ENCODE assay signal across 9 mouse cellular contexts in the genomic region with DNA sequence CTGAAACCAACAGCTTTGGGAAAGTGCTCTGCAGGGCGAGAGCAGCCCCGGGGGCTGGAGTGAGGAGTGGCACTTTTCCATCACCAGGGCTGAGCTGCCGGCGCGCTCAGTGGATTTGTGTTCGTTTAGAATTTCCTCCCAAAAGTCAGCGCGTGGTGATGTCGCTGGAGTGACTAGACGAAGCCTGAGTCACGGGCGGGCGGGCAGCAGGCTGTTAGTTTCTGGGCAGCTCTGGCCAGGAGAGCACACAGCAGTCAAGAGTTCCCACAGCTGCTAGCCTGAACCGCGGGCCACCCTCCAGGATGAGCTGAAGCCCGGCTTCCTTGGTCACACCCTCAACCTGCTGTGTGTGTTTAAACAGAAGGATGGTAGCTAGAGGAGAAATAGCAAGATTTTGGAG. TPM values are rescaled to one million over a fixed set of nuclear protein-coding genes. Genes with fewer than 3 reads are reported as not detected.
DNase-seq lines count a peak whose midpoint lies in the region; ATAC-seq and TF ChIP-seq lines count a peak whose summit lies in the region.
"Had no signal": no experiment of that assay in that cellular context is flagged by ENCODE, and none has a peak within 500 bp of the region (broad histone marks: within the 10 kb centered on the region; RNA-seq: fewer than 3 reads in every experiment).

No protein-coding gene starts in this region.

- no peaks in the 10 kb centered on the region for H3K9me3 ChIP-seq in heart, embryonic 10.5 days
- no peaks in the 10 kb centered on the region for H3K9me3 ChIP-seq in kidney, postnatal 0 days (replicated peaks; ENCODE audit: low read length)

- peaks cover 3% of the 10 kb centered on the region; the same call in 1 of the 2 replicates for H3K36me3 ChIP-seq in heart, embryonic 10.5 days
- H3K36me3 ChIP-seq in kidney, postnatal 0 days (ENCODE audit: insufficient read depth, low read length), result peaks cover 7% of the 10 kb centered on the region
- H3K36me3 ChIP-seq in splenic B cell, adult 2 months (ENCODE audit: control insufficient read depth, insufficient read depth, low read length, poor library complexity, severe bottlenecking), result no peaks in the 10 kb centered on the region

- H3K4me1 ChIP-seq in heart, embryonic 10.5 days, result peaks cover 66% of the 10 kb centered on the region
- H3K4me1 ChIP-seq in kidney, postnatal 0 days (replicated peaks; ENCODE audit: insufficient read depth, low read length), result peaks cover 14% of the 10 kb centered on the region

- peak; percentile 64 to 76 for DNase-seq in adrenal gland, adult (ENCODE audit: inconsistent age in 2 of 2, low spot score in 1 of 2)
- no peak for DNase-seq in adrenal gland, adult 8-10 months
- peak; percentile 47 for DNase-seq in urinary bladder, postnatal 25 days (ENCODE audit: low spot score)
- no peak for DNase-seq in urinary bladder, adult 2 months (ENCODE audit: low spot score)
- DNase-seq in heart, embryonic 10.5 days (ENCODE audit: low spot score), result peak; percentile 83
- DNase-seq in kidney, postnatal 0 days (ENCODE audit: low spot score), result peak; percentile 76
- DNase-seq in lung, postnatal 25 days (ENCODE audit: low spot score), result peak; percentile 48
- DNase-seq in splenic B cell, adult 2 months (ENCODE audit: low read depth, low spot score), result peak; percentile 40

- no peak overlapping the region for H3K9ac ChIP-seq in kidney, postnatal 0 days (ENCODE audit: low read depth, low read length)

- peak overlapping the region; percentile 60 for H3K4me3 ChIP-seq in heart, embryonic 10.5 days
- no peak overlapping the region for H3K4me3 ChIP-seq in kidney, postnatal 0 days (replicated peaks; ENCODE audit: low read depth, low read length)

- H3K4me2 ChIP-seq in kidney, postnatal 0 days (ENCODE audit: low read length), result peak overlapping the region; percentile 42

- H3K27ac ChIP-seq in heart, embryonic 10.5 days, result peak overlapping the region; percentile 93
- H3K27ac ChIP-seq in kidney, postnatal 0 days, result peak overlapping the region; percentile 27; the same call in 1 of the 2 replicates

- H3K27me3 ChIP-seq in heart, embryonic 10.5 days (ENCODE audit: insufficient read depth, poor library complexity, severe bottlenecking), result no peaks in the 10 kb centered on the region
- no peaks in the 10 kb centered on the region for H3K27me3 ChIP-seq in kidney, postnatal 0 days (ENCODE audit: insufficient read depth, low read length)
- H3K27me3 ChIP-seq in splenic B cell, adult 2 months (ENCODE audit: control insufficient read depth, insufficient read depth, low read length, poor library complexity, severe bottlenecking), result no peaks in the 10 kb centered on the region

- 3% methylated on average over 16 of the region's 16 CpGs for WGBS in heart, embryonic 10.5 days
- 5% methylated on average over 16 of the region's 16 CpGs for WGBS in kidney, postnatal 0 days

- TF ChIP-seq CTCF in kidney, postnatal 0 days (IDR thresholded peaks at IDR 0.05; ENCODE audit: low read depth), result no peak

- ATAC-seq in kidney, postnatal 0 days (replicated peaks; ENCODE audit: low FRiP score, low read depth), result no peak

RNA-seq across cellular contexts. Expression of a gene that starts 35.1 kb away (rescaled TPM):
- total RNA-seq in adrenal gland, adult 8-10 months (2022), result 1 to 10 TPM; 2.3 to 6.0 (median 2.7) TPM
- polyA plus RNA-seq in urinary bladder, adult 2 months (2012; rRNA removed), result 6.9 and 7.8 TPM in 2 replicates
- polyA plus RNA-seq in heart, embryonic 10.5 days (2016; fragmentation: Nextera tagmentation; extraction: Ambion mirVana), result 0.10 and 0.13 TPM in 2 replicates
- polyA plus RNA-seq in kidney, postnatal 0 days (2015; fragmentation: Nextera tagmentation; extraction: Ambion mirVana), result 0.30 and 0.50 TPM in 2 replicates
- polyA plus RNA-seq: C2C12 had no signal

RNA-seq across cellular contexts. Expression of a gene that starts 51.6 kb away (rescaled TPM):
- 10 to 100 TPM; 38.3 to 40.6 (median 40.1) TPM for total RNA-seq in adrenal gland, adult 8-10 months (2022)
- polyA plus RNA-seq in urinary bladder, adult 2 months (2012; rRNA removed), result 11.7 and 11.9 TPM in 2 replicates
- polyA plus RNA-seq in heart, embryonic 10.5 days (2016; fragmentation: Nextera tagmentation; extraction: Ambion mirVana), result 24.7 and 24.9 TPM in 2 replicates
- polyA plus RNA-seq in kidney, postnatal 0 days (2015; fragmentation: Nextera tagmentation; extraction: Ambion mirVana), result 17.8 and 18.5 TPM in 2 replicates

Comparison
In these comparisons a context has a peak if more than half of its experiments do, and no peak if none do; other contexts are left out.
1. DNase-seq: peak in adrenal gland, adult (2 of 2), urinary bladder, postnatal 25 days (single experiment), heart, embryonic 10.5 days (single experiment), kidney, postnatal 0 days (single experiment), lung, postnatal 25 days (single experiment) and splenic B cell, adult 2 months (single experiment); none in adrenal gland, adult 8-10 months (single experiment) and urinary bladder, adult 2 months (single experiment).